Mouse (Mus musculus): Measurements from ENCODE around the gene Frmd4b.

DNA sequence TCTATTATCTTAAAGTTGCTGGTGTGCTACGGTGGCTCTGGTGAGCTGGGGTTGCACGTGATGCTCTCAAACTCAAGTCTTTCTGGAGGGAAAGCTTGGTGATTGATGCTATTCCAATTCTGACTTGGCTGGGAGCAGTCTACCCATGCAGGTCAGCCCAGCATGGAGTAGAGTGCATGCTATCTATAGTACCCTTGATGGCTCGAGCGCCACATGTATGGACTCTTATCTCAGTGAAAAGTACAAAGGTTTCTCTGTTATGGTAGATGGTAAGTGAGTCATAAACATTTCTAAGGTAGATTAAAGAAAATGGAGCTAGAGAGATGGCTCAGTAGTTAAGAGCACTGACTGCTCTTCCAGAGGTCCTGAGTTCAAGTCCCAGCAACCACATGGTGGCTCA, 374.8 kb downstream of the Frmd4b start:
- TF ChIP-seq CTCF (IDR thresholded peaks at IDR 0.05; ENCODE audit: extremely low read depth, insufficient read length, insufficient replicate concordance, low read depth, low read length): no peak
- no peak for TF ChIP-seq POLR2A (IDR thresholded peaks at IDR 0.05; ENCODE audit: low read depth, low read length)

Measured in small intestine, adult 2 months (tissue).